ENCODE assay signal across 13 mouse cellular contexts in genomic region chr13:56117991-56118765, GRCm38 (mm10). TPM values are rescaled to one million over a fixed set of nuclear protein-coding genes. Genes with fewer than 3 reads are reported as not detected.
A peak's percentile ranks its signal among the peaks of the same experiment; 100 is the strongest.
DNase-seq lines count a peak whose midpoint lies in the region; ATAC-seq and TF ChIP-seq lines count a peak whose summit lies in the region.
"Had no signal": no experiment of that assay in that cellular context is flagged by ENCODE, and none has a peak within 500 bp of the region (broad histone marks: within the 10 kb centered on the region; RNA-seq: fewer than 3 reads in every experiment).

No protein-coding gene starts in this region.

- no peaks in the 10 kb centered on the region for H3K9me3 ChIP-seq in megakaryocyte, embryonic 14.5 days
- no peaks in the 10 kb centered on the region for H3K9me3 ChIP-seq in heart, embryonic 15.5 days (replicated peaks)
- H3K9me3 ChIP-seq in stomach, postnatal 0 days (ENCODE audit: control insufficient read depth, low read length), result no peaks in the 10 kb centered on the region

- ATAC-seq in megakaryocyte, adult 5-6 weeks (ENCODE audit: poor library complexity, severe bottlenecking), result no peak
- ATAC-seq in heart, embryonic 15.5 days (replicated peaks; ENCODE audit: insufficient number of reproducible peaks, insufficient read depth, low FRiP score, low read depth), result peak; percentile 48; the same call in 1 of the 2 replicates
- no peak for ATAC-seq in stomach, postnatal 0 days (ENCODE audit: low FRiP score, low TSS enrichment)
- ATAC-seq: inflammation-experienced regulatory T-cells, adult 6 months had no signal

- H3K36me3 ChIP-seq in megakaryocyte, embryonic 14.5 days (replicated peaks; ENCODE audit: low read length), result peaks cover 90% of the 10 kb centered on the region
- H3K36me3 ChIP-seq in heart, embryonic 15.5 days, result peaks cover 33% of the 10 kb centered on the region; the same call in 1 of the 2 replicates
- peaks cover 15% of the 10 kb centered on the region for H3K36me3 ChIP-seq in stomach, postnatal 0 days (ENCODE audit: control insufficient read depth, insufficient read depth, low read length)

- peak; percentile 23 for DNase-seq in gastrocnemius, postnatal 10 days
- no peak for DNase-seq in gastrocnemius, postnatal 14 days
- DNase-seq in stomach, postnatal 0 days (ENCODE audit: low spot score), result no peak
- no peak for DNase-seq in left cerebral cortex, adult 8-10 months (ENCODE audit: low spot score in 2 of 2)
- DNase-seq in layer of hippocampus, adult 9-10 months (ENCODE audit: low spot score), result no peak
- DNase-seq: kidney, postnatal 36 days; spleen, adult 18-20 months; thymus, postnatal 36 days had no signal

- no peaks in the 10 kb centered on the region for H3K27me3 ChIP-seq in megakaryocyte, embryonic 14.5 days (replicated peaks)
- H3K27me3 ChIP-seq in heart, embryonic 15.5 days, result no peaks in the 10 kb centered on the region
- no peaks in the 10 kb centered on the region for H3K27me3 ChIP-seq in stomach, postnatal 0 days (ENCODE audit: control insufficient read depth, insufficient read depth, low read length)

- no peak for TF ChIP-seq CTCF in stomach, postnatal 0 days (IDR thresholded peaks at IDR 0.05; ENCODE audit: low read depth)

- peak overlapping the region; percentile 18; the same call in 1 of the 2 replicates for H3K9ac ChIP-seq in heart, embryonic 15.5 days
- 0 out of 2 replicates have a peak overlapping the region, but pooled peaks have one; percentile 18 for H3K9ac ChIP-seq in stomach, postnatal 0 days (ENCODE audit: low read length)
- H3K9ac ChIP-seq: liver, embryonic 14.5 days had no signal

- 34% methylated on average over 9 of the region's 9 CpGs for WGBS in heart, embryonic 15.5 days
- 54% methylated on average over 9 of the region's 9 CpGs for WGBS in stomach, postnatal 0 days

- intact Hi-C loops in gastrocnemius, postnatal 14 days (cut with DNase I; ENCODE audit: low total_unique reads), result no loop called here

- H3K4me3 ChIP-seq in megakaryocyte, embryonic 14.5 days (replicated peaks), result peak overlapping the region; percentile 19
- no peak overlapping the region for H3K4me3 ChIP-seq in heart, embryonic 15.5 days
- no peak overlapping the region for H3K4me3 ChIP-seq in stomach, postnatal 0 days (ENCODE audit: low read depth, low read length)

- peak overlapping the region; percentile 39 for H3K4me2 ChIP-seq in heart, embryonic 15.5 days
- no peak overlapping the region for H3K4me2 ChIP-seq in stomach, postnatal 0 days (replicated peaks; ENCODE audit: low read depth)

- peaks cover 43% of the 10 kb centered on the region for H3K4me1 ChIP-seq in megakaryocyte, embryonic 14.5 days
- H3K4me1 ChIP-seq in heart, embryonic 15.5 days (replicated peaks), result peaks cover 65% of the 10 kb centered on the region
- H3K4me1 ChIP-seq in stomach, postnatal 0 days (replicated peaks; ENCODE audit: control insufficient read depth, insufficient read depth), result peaks cover 22% of the 10 kb centered on the region

- TF ChIP-seq EP300 in stomach, postnatal 0 days (optimal IDR thresholded peaks at IDR 0.05), result no peak

- H3K27ac ChIP-seq in heart, embryonic 15.5 days, result peak overlapping the region; percentile 90
- no peak overlapping the region for H3K27ac ChIP-seq in stomach, postnatal 0 days (replicated peaks)
- H3K27ac ChIP-seq: liver, embryonic 14.5 days had no signal

RNA-seq across cellular contexts. Expression of gene H2afy, which starts 18.0 kb away (rescaled TPM):
- total RNA-seq in gastrocnemius, postnatal 10 days (2021), result 10 to 100 TPM; 68.3 to 81.6 TPM
- 10 to 100 TPM; 60.8 to 61.3 TPM for total RNA-seq in gastrocnemius, postnatal 14 days (2021)
- polyA plus RNA-seq in megakaryocyte, embryonic 14.5 days (2012; ENCODE audit: insufficient read depth, low replicate concordance), result 149 and 331 TPM in 2 replicates
- total RNA-seq in megakaryocyte, adult 5-6 weeks (2015), result 304 and 326 TPM in 2 replicates
- 669 and 674 TPM in 2 replicates for total RNA-seq in megakaryocyte, adult 5-6 weeks (2017)
- polyA plus RNA-seq in heart, embryonic 15.5 days (2015; fragmentation: Nextera tagmentation; extraction: Ambion mirVana), result 98.9 and 135 TPM in 2 replicates
- polyA plus RNA-seq in stomach, postnatal 0 days (2015; fragmentation: Nextera tagmentation; extraction: Ambion mirVana), result 150 and 157 TPM in 2 replicates
- total RNA-seq in left cerebral cortex, adult 8-10 months (2022), result 100 to 1,000 TPM in 3 of 4 experiments, 10 to 100 TPM in 1; 93.1 to 120 (median 103) TPM
